Mouse (Mus musculus): ENCODE results near the gene Tube1.
A peak's percentile ranks its signal among the peaks of the same experiment; 100 is the strongest.

GRCm38 (mm10) chr10:39171134-39171533 lies 37.4 kb downstream of the Tube1 start:
- TF ChIP-seq GATA1 (IDR thresholded peaks at IDR 0.05; ENCODE audit: borderline replicate concordance, low read length) (no peak), CTCF (IDR thresholded peaks at IDR 0.05; ENCODE audit: low read depth, low read length) (peak; percentile 64), TAL1 (conservative IDR thresholded peaks at IDR 0.05; ENCODE audit: low read depth, low read length) (no peak), POLR2AphosphoS5 (IDR thresholded peaks at IDR 0.05; ENCODE audit: insufficient replicate concordance, low read depth, low read length) (no peak), GATA2 (IDR thresholded peaks at IDR 0.05; ENCODE audit: borderline replicate concordance, low read depth, low read length) (no peak)

Data from G1E (cell line).